Mouse (Mus musculus) frontal cortex, postnatal 14 days (tissue): ENCODE measurements around the gene Gm10271.

Experiments used
- DNase-seq, 2 experiments: peaks; one replicate each; pipeline ENCODE4 v3.0.0; 2022; ENCODE audit warnings: low spot score in 2 of 2

The Gm10271 gene

DNA sequence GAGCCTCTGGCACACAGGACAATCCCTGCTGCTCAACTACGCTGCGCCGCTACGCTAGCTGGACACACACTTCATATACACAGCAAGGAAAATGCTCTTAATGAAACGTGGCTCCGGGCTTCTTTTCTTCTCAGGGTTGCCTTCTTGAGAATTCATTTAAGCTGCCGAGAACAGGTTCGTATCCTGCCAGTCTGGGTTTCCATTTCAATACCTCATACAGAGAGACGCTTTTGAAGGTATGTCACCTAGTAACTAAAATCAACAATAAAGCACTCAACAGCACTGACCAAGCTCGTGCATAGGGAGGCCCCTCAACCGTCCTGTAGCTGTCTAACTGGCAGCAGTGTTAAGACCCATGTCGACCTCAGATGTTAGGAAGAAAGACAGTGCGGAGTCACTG, 40.0 kb downstream of the Gm10271 start:
- no peak for DNase-seq

DNA sequence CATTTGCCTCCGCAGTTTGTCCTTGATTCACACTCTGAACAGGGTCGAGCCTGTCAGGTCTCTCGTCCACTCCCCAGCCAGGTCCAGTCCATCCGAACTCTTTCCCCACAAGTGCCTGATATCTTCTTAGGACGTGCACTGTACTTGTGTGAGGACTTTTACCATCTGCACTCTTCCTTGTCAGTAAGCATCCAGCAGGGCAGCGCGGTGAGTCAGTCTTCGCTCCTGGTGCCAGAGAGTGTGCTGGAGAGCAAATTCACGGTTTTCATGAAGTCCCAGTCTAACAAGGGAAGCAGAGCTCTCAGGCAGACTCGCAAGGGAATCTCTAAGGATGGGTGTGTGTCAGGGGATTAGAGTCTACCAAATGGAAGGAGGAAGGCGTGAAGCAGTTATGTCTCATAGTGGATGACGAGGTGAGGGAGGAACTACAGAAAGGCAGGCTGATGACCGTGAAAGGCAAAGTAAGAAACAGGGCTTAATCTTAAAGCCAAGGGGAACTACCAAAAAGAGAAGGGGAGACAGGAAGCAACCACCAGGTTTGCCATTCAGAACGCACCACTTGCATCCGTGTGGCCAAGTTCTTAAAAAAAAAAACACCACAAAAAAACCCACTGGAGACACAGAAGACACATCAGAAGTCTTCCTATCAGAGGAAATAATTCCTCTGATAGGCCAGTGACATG, 40.8 kb downstream of the Gm10271 start:
- DNase-seq = peak in 1 of 2 experiments; percentile 9

DNA sequence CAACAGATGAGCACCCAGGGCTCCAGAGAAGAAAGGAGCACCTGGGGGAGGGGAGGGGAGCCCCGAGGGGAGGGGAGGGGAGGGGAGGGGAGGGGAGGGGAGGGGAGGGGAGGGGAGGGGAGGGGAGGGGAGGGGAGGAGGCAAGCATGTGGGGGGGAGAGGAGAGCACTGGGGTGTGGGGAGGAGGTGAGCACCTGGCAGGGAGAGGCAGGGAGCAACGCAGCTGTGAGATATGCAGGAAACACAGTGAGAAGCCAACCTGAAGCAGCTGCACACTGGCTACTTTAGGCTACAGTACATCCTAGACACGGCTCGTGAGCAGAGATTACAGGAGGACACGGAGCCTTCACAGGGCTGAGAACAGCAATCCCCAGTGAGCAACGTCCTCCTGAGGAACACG, 41.5 kb downstream of the Gm10271 start:
- DNase-seq = no peak

DNA sequence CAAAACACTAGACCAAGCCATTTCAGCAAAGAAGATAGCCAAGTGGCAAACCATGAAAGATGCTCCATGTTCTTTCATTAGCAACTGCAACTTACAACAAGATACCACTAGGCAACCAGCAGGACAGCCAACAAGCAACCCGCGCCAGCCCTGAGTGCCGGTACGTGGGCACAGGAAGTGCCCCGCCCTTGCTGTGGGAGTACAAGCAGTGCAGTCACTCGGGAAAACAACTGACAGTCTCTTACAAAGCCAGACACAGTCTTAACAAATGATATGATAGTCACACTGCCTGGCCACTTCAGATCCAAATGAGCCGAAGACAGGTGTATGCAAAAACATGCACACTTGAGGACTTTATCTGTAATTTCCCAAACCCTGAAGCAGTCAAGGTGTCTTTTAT, 41.9 kb downstream of the Gm10271 start:
- no peak for DNase-seq

DNA sequence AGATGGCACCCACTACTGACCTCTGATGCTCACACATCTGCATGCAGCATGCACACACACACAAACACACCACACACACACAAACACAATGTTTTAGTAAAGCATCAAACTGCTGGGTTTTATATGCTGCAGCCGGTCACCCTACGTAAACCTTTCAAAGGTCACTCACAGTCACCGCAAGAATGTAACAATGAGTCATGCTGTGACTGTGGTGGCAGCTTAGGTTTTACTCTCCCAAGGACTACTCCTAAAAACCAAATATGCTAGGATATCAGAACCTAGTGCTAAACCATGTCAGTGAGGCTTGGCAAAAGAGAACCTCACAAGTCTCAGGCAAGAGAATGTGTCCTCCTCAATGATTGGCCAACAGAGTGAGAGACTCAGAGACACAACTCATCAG, 43.6 kb downstream of the Gm10271 start:
- no peak for DNase-seq

DNA sequence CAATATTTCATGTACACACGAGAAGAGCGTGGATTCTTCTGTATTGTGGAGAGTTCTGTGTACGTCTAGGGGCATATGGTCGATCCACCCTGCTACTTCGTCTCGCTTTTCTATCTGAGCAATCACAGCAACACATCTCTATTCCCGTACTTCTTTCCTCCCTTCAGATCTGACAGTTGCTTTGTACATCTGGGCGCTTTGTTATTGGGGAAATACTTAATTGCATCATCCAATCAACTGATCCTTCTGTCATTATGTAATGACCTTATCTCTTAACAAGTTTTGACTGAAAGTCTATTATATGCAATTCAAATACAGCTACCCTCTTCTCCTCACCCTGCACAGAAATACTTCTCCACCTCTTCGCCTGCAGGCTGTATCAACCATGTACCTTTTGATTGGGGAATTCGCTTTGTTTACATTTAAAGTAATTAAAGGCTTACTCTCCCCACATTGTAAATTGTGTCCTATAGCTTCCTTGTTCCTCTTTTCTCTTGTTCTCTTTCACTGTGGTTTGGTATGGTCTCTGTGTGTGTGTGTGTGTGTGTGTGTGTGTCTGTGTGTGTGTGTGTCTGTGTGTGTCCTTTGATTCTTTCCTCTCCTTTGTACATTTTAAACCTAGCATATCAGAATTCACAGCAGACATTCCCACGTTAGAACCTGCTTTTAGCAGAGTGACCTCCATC, 45.8 kb downstream of the Gm10271 start:
- DNase-seq = no peak

DNA sequence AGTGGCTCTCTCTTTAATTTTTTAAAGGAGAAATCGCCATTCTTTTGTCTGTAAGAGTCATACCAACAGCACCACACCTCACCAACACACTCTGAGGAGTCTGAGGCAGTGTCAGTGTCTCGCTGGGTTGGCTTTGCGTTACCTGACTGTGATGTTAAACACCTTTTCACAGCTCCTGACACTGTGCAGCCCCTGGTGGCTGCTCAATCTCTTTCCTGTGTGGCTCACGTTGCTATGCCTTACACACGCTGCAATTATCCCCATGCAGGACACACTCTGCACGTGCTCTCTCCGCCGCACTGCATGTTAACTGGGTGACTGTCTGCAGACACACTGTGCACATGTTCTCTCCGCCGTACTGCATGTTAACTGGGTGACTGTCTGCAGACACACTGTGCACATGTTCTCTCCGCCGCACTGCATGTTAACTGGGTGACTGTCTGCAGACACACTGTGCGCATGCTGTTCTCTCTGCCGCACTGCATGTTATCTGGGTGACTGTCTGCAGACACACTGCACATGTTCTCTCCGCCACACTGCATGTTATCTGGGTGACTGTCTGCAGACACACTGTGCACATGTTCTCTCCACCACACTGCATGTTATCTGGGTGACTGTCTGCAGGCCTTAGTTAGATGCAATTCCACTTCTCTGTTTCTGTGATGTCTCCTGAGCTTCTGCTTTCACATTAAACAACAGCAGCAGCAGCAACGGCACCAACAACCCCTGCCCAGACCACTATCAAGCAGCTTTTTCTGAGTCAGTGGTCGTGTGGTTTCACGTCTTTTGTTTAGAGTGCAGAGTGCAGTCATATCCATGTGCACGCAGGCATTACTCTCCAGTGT, 48.5 kb downstream of the Gm10271 start:
- DNase-seq = no peak

DNA sequence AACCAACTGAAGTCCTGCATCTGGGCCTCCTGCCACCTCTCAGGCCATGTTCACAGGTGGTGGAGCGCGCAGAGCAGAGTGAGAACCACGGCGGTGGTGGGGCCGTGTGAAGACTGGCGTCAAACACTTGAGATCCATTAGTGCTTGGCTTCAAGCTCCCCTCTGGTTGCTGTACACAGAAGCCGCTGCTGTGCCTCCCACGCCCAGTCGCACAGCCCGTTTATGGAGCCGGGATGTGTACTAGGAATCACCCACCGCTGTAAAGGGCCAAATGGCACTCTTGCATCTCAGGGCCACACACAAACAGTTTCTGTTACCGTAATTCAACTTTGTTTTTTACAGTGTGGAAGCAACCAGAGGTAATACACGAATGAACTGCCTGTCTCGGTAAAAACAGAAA, 50.2 kb downstream of the Gm10271 start:
- DNase-seq = no peak

DNA sequence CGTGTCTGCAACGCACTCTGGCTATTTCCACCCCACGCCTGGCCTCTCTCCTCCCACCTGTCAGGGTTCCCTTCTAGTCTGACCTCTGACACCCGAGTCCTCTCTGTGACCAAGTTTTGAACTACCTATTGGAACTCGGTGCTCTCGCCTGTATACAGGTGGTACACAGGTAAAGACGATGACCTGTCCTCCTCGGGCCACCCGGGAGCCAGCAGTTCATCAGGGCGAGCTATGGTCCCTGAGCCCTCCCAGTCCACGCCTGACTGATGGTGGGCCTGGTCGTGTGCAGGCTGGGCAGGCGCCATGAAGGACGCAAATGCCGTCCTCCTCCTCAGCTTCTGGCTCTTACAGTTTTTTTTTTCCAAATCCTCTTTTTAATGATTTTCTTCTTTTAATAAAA, 51.0 kb downstream of the Gm10271 start:
- no peak for DNase-seq

DNA sequence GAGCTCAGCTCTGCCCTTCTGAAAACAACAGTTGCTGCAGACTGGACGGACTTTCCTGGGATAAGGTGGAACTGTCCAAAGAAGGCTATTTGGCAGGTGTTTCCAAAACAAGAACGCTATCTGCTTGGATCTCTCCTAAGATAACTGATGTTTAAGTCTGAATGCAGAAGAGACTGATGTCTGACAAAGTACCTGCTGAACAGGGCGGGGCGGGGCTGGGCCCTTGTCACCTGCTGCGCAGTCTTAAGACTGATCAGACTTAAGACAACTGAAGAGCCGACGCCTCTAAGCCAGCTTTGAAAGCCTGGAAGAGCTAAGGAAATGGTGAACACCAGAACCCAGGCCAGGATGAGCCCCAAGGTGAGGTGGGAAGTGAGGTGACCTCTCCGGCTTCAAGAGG, 51.8 kb downstream of the Gm10271 start:
- DNase-seq = no peak

DNA sequence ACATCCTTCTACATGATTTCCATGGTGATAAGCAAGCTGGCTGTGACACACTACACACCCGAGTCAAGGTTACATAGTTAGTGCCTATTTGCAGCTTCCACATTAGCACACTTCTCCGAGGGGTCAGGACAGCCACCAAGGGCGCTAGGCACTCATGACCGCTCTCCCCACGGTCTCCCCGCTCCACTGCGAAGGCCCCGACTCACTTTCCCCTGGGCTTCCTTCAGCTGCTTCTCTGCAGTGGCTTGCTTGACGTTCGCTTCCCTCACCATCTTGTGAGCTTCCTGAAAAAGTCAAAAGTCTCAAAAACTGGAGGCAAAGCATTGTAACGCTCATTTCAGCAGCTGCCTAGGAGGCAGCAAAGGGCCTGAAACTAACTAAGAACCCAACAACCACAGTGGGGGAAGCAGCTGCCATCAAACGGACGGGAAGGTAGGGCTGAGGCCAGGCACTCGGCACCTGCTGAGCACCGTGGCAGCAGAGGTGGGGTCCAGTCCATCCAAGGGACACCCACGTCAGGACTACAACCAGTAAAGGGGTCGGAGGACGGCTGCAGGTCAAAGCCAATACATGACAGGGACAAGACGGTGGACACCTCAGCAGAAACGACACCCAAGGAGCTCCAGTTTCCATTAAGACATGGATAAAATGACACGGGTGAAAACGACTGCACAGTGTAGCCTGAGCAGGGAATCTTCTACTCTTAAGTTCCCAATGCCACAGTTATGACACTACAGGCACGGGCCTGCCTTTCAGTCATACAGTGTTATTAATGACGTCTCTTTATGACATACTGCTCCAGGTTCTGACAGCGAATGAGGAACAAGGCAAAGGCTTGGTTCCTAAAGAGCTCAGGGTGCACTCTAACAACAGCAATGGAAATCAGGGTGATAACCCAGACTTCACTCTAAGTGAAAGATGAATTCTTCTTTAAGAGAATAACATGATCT, 52.8 kb downstream of the Gm10271 start:
- no peak for DNase-seq

DNA sequence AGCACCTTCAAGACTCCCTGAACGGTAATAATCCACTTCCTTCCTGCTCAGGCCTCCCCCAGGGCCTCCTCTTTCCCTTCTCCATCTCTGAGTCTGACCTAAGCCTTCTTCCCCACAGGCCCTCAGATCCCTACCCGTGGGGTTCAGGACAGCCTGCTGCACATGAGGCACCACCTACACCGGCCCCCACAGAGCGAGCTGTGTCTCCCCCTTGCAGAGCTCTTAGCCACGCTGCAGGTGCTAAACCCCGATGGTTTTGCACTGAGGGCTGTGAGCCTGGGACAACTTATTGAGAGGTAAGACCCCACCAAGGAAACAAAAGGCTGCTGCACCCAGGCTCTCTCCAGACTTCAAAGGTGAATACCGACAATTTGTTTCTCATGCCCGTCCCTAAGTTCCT, 55.8 kb downstream of the Gm10271 start:
- DNase-seq = no peak

DNA sequence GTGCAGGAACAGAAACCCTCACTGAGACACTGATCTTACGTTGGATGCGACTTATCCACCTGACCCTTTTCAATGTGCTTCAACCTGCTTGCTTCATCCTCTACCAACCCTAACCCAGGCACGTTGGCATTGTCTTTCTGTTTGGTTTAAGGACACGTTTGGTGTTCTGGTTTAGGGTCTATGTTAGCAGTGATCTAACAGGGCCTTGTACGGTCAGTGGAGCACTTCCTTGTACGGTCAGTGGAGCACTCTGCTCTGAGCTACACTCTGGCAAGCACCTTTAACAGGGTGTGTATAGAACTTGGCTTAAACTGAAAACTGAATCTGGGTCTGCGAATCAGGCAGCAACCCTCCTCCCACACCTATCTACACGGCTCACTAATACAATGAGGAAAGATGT, 57.1 kb downstream of the Gm10271 start:
- DNase-seq = no peak

DNA sequence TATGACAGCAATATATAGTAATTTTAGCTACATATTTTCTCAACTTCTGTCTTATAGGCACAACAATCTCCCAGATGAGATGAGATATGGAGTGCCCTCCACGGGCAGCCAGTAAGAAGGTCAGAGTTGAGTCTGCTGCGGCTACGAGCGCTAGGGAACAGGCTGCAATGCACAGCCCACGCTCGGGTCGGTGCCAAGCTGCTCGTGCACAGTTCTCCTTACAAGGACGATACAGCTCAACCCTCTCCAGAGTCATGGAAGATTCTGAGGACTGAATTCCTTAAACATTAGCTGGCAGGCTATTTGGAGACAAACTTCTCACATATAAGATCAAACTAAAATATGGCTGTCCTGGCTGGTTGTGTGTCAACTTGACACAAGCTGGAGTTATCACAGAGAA, 57.8 kb downstream of the Gm10271 start:
- no peak for DNase-seq

DNA sequence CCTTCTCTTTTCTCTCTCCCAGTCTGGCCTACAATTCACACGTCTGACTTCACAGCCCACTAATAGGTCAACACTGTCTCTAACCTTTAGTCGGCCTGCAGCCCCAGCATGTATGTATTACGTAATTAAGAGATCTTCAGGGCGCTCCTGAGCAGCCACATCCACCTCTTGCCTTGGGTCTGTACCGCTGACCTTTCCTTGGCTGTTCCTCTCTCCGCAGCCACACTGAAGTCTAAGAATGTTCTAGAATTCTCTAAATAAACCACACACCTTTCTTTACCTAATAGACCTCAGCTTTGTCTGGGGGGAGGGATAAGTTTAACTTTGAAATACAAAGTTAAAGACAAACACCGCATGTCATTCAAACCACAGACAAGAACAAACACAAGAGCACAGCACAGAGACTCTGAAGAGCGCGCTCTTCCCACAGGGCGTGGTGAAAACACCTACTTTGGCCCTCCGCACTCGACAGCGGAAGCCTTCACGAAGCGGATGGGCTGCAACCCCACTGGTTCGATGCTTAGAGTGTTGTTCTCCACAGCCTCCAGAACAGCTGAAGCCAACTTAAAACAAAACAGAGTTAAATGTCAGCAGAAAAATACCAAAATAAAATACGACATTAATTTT, 58.6 kb downstream of the Gm10271 start:
- no peak for DNase-seq

DNA sequence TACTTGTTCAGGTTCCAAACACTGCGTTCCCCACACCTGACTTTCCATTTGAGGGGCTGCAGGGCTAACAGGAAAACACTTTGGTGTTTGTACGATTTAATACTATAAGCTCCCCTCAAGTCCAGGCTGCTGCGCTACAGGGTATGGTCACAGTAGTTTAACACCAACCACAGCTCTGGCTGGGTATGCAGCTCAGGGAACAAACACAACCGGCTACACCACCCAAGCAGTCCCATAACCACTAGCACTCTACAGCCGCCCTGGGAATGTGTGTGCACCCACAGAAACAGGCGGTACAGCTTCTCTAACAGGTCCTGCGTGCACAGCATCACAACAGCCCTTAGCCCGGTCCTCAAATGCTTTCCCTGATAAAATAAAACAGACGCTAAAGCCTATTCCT, 59.6 kb downstream of the Gm10271 start:
- no peak for DNase-seq

DNA sequence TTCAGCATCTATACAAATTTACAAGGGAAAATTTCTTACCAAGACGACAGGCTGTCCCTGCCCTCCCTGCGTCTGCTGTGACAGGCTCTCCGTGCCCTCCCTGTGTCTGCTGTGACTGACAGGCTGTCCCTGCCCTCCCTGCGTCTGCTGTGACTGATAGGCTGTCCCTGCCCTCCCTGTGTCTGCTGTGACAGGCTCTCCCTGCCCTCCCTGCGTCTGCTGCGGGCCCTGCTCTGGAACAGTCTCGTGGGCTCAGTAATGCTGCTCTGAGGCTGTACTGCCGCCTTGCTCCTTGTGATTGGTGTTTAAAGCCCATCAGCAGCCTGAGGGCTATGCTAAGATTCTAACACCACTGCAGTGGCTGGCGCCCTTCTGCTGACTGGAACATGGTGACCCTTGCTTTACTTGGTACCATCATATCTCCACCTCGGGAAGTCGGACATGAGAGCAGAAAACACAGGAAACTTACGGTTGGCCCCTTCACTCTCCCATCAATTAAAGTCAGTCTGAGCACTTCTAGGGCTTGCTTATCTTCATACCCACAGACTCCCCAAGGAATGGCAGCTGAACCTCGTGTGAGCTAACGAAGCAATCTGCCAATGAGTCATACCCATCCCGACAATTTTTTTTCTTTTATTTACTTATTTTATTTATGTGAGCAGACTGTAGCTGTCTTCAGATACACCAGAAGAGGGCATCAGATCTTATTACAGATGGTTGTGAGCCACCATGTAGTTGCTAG, 63.3 kb downstream of the Gm10271 start:
- DNase-seq = no peak
